Mouse (Mus musculus): ENCODE measurements around the gene Lrg1. TPM values are rescaled to one million over a fixed set of nuclear protein-coding genes. Genes with fewer than 3 reads are reported as not detected.

Gene Lrg1
- total RNA-seq, 2 experiments from 2014 or later, result 4.2 to 6.1 TPM

GRCm38 (mm10) chr17:56133457-56134363, 11.9 kb upstream of the Lrg1 start:
- no peak for TF ChIP-seq CTCF (IDR thresholded peaks at IDR 0.05)
- Histone ChIP-seq H3K4me3 (peak overlapping the region; percentile 16), H3K27ac (peak overlapping the region; percentile 70)
- no peak for DNase-seq (ENCODE audit: extremely low spot score in 1 of 2, low spot score in 2 of 2)
- intact Hi-C loops (cut with DNase I), result loop anchor here (1.0 to 5.0 kb wide), 3 partner anchors 26 to 214 kb away; partner anchors contain the start of gene Mydgf

- intact Hi-C loops (cut with DNase I), result loop anchor here (1.0 to 5.0 kb wide), 4 partner anchors 27 to 215 kb away; partner anchors contain the start of gene Mydgf
- peak overlapping the region; percentile 16; the same call in 1 of the 2 replicates for H3K4me3 ChIP-seq
- H3K27ac ChIP-seq, result no peak overlapping the region; the same call in 1 of the 2 replicates
- DNase-seq (ENCODE audit: extremely low spot score in 1 of 2, low spot score in 2 of 2), result peak in 1 of 2 experiments; percentile 65
- TF ChIP-seq CTCF (IDR thresholded peaks at IDR 0.05), result peak; percentile 99
Measured at GRCm38 (mm10) chr17:56132661-56133060, 10.9 kb upstream of the Lrg1 start.

- H3K27ac ChIP-seq, result no peak overlapping the region
- intact Hi-C loops (cut with DNase I), result loop anchor here (1.0 to 5.0 kb wide), 3 partner anchors 51 to 215 kb away; partner anchors contain the start of gene Mydgf
Measured at GRCm38 (mm10) chr17:56131814-56132213, 10.0 kb upstream of the Lrg1 start.

GRCm38 (mm10) chr17:56131136-56131535, 9.3 kb upstream of the Lrg1 start:
- no peak for TF ChIP-seq CTCF (IDR thresholded peaks at IDR 0.05)
- no peak overlapping the region for H3K4me3 ChIP-seq
- no peak overlapping the region for H3K27ac ChIP-seq
- no peak for DNase-seq (ENCODE audit: extremely low spot score in 1 of 2, low spot score in 2 of 2)
- intact Hi-C loops (cut with DNase I), result loop anchor here (5.0 kb wide), 1 partner anchor 216 kb away; no protein-coding TSS in a partner anchor

More at GRCm38 (mm10) chr17:56131814-56132213, 10.0 kb upstream of the Lrg1 start:
- peak in 1 of 2 experiments; percentile 62 for DNase-seq (ENCODE audit: extremely low spot score in 1 of 2, low spot score in 2 of 2)
- no peak overlapping the region for H3K4me3 ChIP-seq
- TF ChIP-seq CTCF (IDR thresholded peaks at IDR 0.05), result peak; percentile 81

GRCm38 (mm10) chr17:56128246-56128645, 6.4 kb upstream of the Lrg1 start:
- Histone ChIP-seq H3K4me3 (no peak overlapping the region), H3K27ac (no peak overlapping the region)
- TF ChIP-seq CTCF (IDR thresholded peaks at IDR 0.05), result no peak
- intact Hi-C loops (cut with DNase I), result no loop called here
- no peak for DNase-seq (ENCODE audit: extremely low spot score in 1 of 2, low spot score in 2 of 2)

- no peak for TF ChIP-seq CTCF (IDR thresholded peaks at IDR 0.05)
- DNase-seq (ENCODE audit: extremely low spot score in 1 of 2, low spot score in 2 of 2), result no peak
- intact Hi-C loops (cut with DNase I), result no loop called here
- Histone ChIP-seq H3K27ac (no peak overlapping the region), H3K4me3 (no peak overlapping the region)
Measured at GRCm38 (mm10) chr17:56126175-56126574, 4.4 kb upstream of the Lrg1 start.

- TF ChIP-seq CTCF (IDR thresholded peaks at IDR 0.05), result no peak
- DNase-seq (ENCODE audit: extremely low spot score in 1 of 2, low spot score in 2 of 2), result no peak
- no peak overlapping the region for H3K27ac ChIP-seq
- intact Hi-C loops (cut with DNase I), result no loop called here
- no peak overlapping the region for H3K4me3 ChIP-seq
Measured at GRCm38 (mm10) chr17:56125276-56125630, 3.5 kb upstream of the Lrg1 start.

GRCm38 (mm10) chr17:56124377-56125275, 2.8 kb upstream of the Lrg1 start:
- peak; percentile 56 to 65 for DNase-seq (ENCODE audit: extremely low spot score in 1 of 2, low spot score in 2 of 2)
- peak; percentile 79 for TF ChIP-seq CTCF (IDR thresholded peaks at IDR 0.05)
- H3K4me3 ChIP-seq, result no peak overlapping the region
- intact Hi-C loops (cut with DNase I), result no loop called here
- H3K27ac ChIP-seq, result no peak overlapping the region

- no peak for DNase-seq (ENCODE audit: extremely low spot score in 1 of 2, low spot score in 2 of 2)
- Histone ChIP-seq H3K27ac (no peak overlapping the region), H3K4me3 (no peak overlapping the region)
- no peak for TF ChIP-seq CTCF (IDR thresholded peaks at IDR 0.05)
- intact Hi-C loops (cut with DNase I), result no loop called here
Measured at GRCm38 (mm10) chr17:56123681-56124340, 2.0 kb upstream of the Lrg1 start.

GRCm38 (mm10) chr17:56123161-56123560, 1.4 kb upstream of the Lrg1 start:
- Histone ChIP-seq H3K4me3 (no peak overlapping the region), H3K27ac (no peak overlapping the region)
- intact Hi-C loops (cut with DNase I), result no loop called here
- no peak for TF ChIP-seq CTCF (IDR thresholded peaks at IDR 0.05)
- DNase-seq (ENCODE audit: extremely low spot score in 1 of 2, low spot score in 2 of 2), result no peak

Measured in left cerebral cortex, adult 2 months (tissue).